Mouse (Mus musculus): ENCODE measurements around the gene Mrps30. TPM values are rescaled to one million over a fixed set of nuclear protein-coding genes. Genes with fewer than 3 reads are reported as not detected.

Gene Mrps30
- polyA plus RNA-seq (2014; fragmentation: Illumina TruSeq; extraction: RNeasy Lipid Tissue Mini Kit (QIAGEN cat#74804)) = 60.7 TPM

DNA sequence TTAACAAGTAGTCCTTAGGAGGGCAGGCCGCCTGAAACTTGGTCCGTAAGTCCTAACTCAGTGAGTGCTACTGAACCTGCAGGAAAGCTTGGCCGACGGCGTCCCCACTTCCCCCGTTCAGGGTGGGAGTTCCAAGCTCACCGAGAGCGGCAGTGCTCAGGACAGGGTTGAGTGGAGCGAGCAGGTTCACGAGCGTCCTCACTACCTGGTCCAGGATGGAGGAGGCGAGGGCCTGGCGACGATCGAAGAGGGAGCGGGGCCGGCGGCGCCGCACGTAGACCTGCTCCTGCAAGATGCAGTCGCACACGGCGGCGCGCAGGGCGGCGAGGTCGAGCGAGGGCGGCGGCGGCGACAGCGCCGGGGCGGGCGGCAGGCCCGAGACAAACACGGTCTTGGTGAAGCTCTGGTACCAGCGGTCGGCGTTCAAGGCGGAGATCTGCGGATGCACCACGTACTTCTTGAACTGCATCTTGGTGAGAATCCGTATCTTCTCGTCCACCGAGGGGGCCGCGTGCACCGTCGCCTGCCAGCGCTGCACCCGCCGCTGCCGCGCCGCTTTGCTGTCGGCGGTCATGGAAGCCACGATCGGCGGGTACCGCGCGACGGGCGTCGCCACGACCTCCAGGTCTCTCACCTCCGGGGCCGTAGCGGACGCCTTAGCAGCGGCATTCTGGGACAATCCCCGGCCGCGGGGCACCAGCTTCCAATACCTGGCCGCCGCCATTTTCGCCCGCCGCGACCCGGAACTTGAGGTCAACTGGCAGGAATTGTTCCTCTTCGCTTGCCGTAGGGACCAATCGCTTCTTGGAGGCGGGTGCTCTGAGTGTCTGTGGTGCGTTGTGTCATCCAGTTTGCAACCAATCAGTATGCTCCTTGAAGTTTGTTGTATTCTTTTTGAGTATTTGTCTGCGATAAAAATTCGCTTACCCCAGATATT lies at the start of gene Mrps30, which contains the start of gene B430218F22Rik:
Mrps30 (minus strand) TSS at position 742 of the 937 bp plus-strand sequence.
B430218F22Rik (plus strand) TSS at position 120 of the 937 bp plus-strand sequence.

Other genes starting within 250 kb of the Mrps30 start
- gene B430218F22Rik, start 622 bp downstream of the Mrps30 start, polyA plus RNA-seq (2014; fragmentation: Illumina TruSeq; extraction: RNeasy Lipid Tissue Mini Kit (QIAGEN cat#74804)) = 0.31 TPM

Measured in ovary, adult 10 weeks (tissue).